Mouse (Mus musculus) stomach, postnatal 0 days (tissue): Measurements from ENCODE around the gene Map3k21.

ENCODE experiments used
- CTCF ChIP-seq: IDR thresholded peaks from 2 replicates; pipeline ENCODE4 v1.5.1; 2016; ENCODE audit warnings: antibody characterized with exemption, low read depth, mild to moderate bottlenecking, moderate library complexity
- EP300 ChIP-seq: optimal IDR thresholded peaks from 2 replicates; pipeline ENCODE3; 2016; ENCODE audit warnings: antibody characterized with exemption

DNA sequence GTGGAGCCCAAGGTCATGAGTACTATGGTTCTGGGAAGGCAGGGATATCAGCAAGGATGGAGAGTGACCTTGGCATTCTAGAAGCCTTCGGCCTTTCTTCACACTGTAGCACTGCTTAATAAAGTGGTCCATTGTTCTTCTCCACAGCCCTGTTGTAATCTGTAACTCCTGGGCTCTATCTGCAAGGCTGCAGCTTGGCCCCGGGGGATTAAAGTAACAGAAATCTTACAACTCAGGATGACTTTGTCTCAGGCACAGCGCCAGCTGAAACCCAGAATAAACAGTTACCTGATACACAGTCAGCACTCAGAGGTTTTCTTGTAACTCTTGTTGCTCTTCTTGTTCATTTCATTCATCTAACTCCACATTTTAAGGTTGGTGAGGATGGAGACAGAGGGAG lies 7.7 kb upstream of the Map3k21 start:
- TF ChIP-seq CTCF (no peak), EP300 (no peak)
